Mouse (Mus musculus): ENCODE results near the gene Stra6l.

Gene Stra6l

GRCm38 (mm10) chr4:45844355-45844754, 4.1 kb upstream of the Stra6l start:
- DNase-seq (ENCODE audit: low spot score): no peak

GRCm38 (mm10) chr4:45846263-45846662, 2.2 kb upstream of the Stra6l start:
- DNase-seq (ENCODE audit: low spot score): no peak

GRCm38 (mm10) chr4:45848825-45849156, 327 bp downstream of the Stra6l start:
- DNase-seq (ENCODE audit: low spot score): no peak

GRCm38 (mm10) chr4:45849419-45849818, 955 bp downstream of the Stra6l start:
- DNase-seq (ENCODE audit: low spot score): no peak

GRCm38 (mm10) chr4:45851640-45852051, 3.2 kb downstream of the Stra6l start:
- peak; percentile 56 for DNase-seq (ENCODE audit: low spot score)

- DNase-seq (ENCODE audit: low spot score): peak; percentile 43
Measured at GRCm38 (mm10) chr4:45853496-45854246, 5.2 kb downstream of the Stra6l start.

- peak; percentile 78 for DNase-seq (ENCODE audit: low spot score)
Measured at GRCm38 (mm10) chr4:45855803-45856424, 7.5 kb downstream of the Stra6l start.

- DNase-seq (ENCODE audit: low spot score): no peak
Measured at GRCm38 (mm10) chr4:45861160-45861559, 12.7 kb downstream of the Stra6l start.

GRCm38 (mm10) chr4:45867416-45867815, 19.0 kb downstream of the Stra6l start:
- no peak for DNase-seq (ENCODE audit: low spot score)

- no peak for DNase-seq (ENCODE audit: low spot score)
Measured at GRCm38 (mm10) chr4:45869021-45869815, 20.8 kb downstream of the Stra6l start.

- no peak for DNase-seq (ENCODE audit: low spot score)
Measured at GRCm38 (mm10) chr4:45872147-45872546, 23.7 kb downstream of the Stra6l start.

GRCm38 (mm10) chr4:45878929-45879328, 30.5 kb downstream of the Stra6l start:
- DNase-seq (ENCODE audit: low spot score): peak; percentile 61

GRCm38 (mm10) chr4:45882521-45882920, 34.1 kb downstream of the Stra6l start:
- no peak for DNase-seq (ENCODE audit: low spot score)

GRCm38 (mm10) chr4:45883250-45883649, 34.8 kb downstream of the Stra6l start:
- no peak for DNase-seq (ENCODE audit: low spot score)

GRCm38 (mm10) chr4:45889487-45889886, 41.0 kb downstream of the Stra6l start:
- DNase-seq (ENCODE audit: low spot score): no peak

- peak; percentile 80 for DNase-seq (ENCODE audit: low spot score)
Measured at GRCm38 (mm10) chr4:45890066-45890761, 41.8 kb downstream of the Stra6l start, which contains the start of gene Ccdc180. Gene Ccdc180 (plus strand): TSS chr4:45890303.

- no peak for DNase-seq (ENCODE audit: low spot score)
Measured at GRCm38 (mm10) chr4:45896425-45897081, 48.1 kb downstream of the Stra6l start.

GRCm38 (mm10) chr4:45898413-45898812, 49.9 kb downstream of the Stra6l start:
- no peak for DNase-seq (ENCODE audit: low spot score)

GRCm38 (mm10) chr4:45909256-45909655, 60.8 kb downstream of the Stra6l start:
- DNase-seq (ENCODE audit: low spot score): no peak

- no peak for DNase-seq (ENCODE audit: low spot score)
Measured at GRCm38 (mm10) chr4:45909924-45910323, 61.5 kb downstream of the Stra6l start.

- no peak for DNase-seq (ENCODE audit: low spot score)
Measured at GRCm38 (mm10) chr4:45911256-45911655, 62.8 kb downstream of the Stra6l start.

- DNase-seq (ENCODE audit: low spot score): no peak
Measured at GRCm38 (mm10) chr4:45911876-45912275, 63.4 kb downstream of the Stra6l start.
